Comparison of ENCODE assay signal across 21 mouse cellular contexts in genomic region chr3:83583071-83583672, GRCm38 (mm10).
DNase-seq lines count a peak whose midpoint lies in the region; ATAC-seq and TF ChIP-seq lines count a peak whose summit lies in the region.
"Had no signal": no experiment of that assay in that cellular context is flagged by ENCODE, and none has a peak within 500 bp of the region (broad histone marks: within the 10 kb centered on the region; RNA-seq: fewer than 3 reads in every experiment).

No protein-coding gene starts in this region.

- TF ChIP-seq EP300 in ES-Bruce4 (IDR thresholded peaks at IDR 0.05; ENCODE audit: insufficient read depth, low read depth, low read length): peak; percentile 58; the same call in 1 of the 2 replicates

- H3K4me3 ChIP-seq in hindbrain, embryonic 12.5 days: no peak overlapping the region
- no peak overlapping the region for H3K4me3 ChIP-seq in hindbrain, embryonic 14.5 days (replicated peaks; ENCODE audit: low read length)
- no peak overlapping the region for H3K4me3 ChIP-seq in ES-Bruce4 (ENCODE audit: low read depth, low read length)
- H3K4me3 ChIP-seq in embryonic facial prominence, embryonic 14.5 days (ENCODE audit: low read depth, low read length): no peak overlapping the region
- H3K4me3 ChIP-seq: embryonic facial prominence, embryonic 13.5 days; midbrain, embryonic 15.5 days had no signal

- H3K27me3 ChIP-seq in hindbrain, embryonic 12.5 days: peaks cover 9% of the 10 kb centered on the region
- H3K27me3 ChIP-seq in hindbrain, embryonic 14.5 days (ENCODE audit: control insufficient read depth, insufficient read depth, low read length): peaks cover 5% of the 10 kb centered on the region; the same call in 1 of the 2 replicates
- no peaks in the 10 kb centered on the region for H3K27me3 ChIP-seq in ES-Bruce4 (ENCODE audit: control insufficient read depth, insufficient read depth, low read length, poor library complexity, severe bottlenecking)
- no peaks in the 10 kb centered on the region for H3K27me3 ChIP-seq in embryonic facial prominence, embryonic 14.5 days (replicated peaks; ENCODE audit: control insufficient read depth, insufficient read depth, low read length)
- H3K27me3 ChIP-seq: embryonic facial prominence, embryonic 13.5 days; midbrain, embryonic 15.5 days had no signal

- TF ChIP-seq CTCF in ES-Bruce4 (IDR thresholded peaks at IDR 0.05; ENCODE audit: low read depth, low read length): no peak

- H3K4me1 ChIP-seq in hindbrain, embryonic 12.5 days: no peaks in the 10 kb centered on the region
- no peaks in the 10 kb centered on the region for H3K4me1 ChIP-seq in hindbrain, embryonic 14.5 days (replicated peaks; ENCODE audit: control insufficient read depth, insufficient read depth, low read length)
- peaks cover 12% of the 10 kb centered on the region for H3K4me1 ChIP-seq in ES-Bruce4 (ENCODE audit: control insufficient read depth, insufficient read depth, low read length)
- no peaks in the 10 kb centered on the region for H3K4me1 ChIP-seq in embryonic facial prominence, embryonic 14.5 days (ENCODE audit: control insufficient read depth, insufficient read depth, low read length)
- H3K4me1 ChIP-seq: midbrain, embryonic 15.5 days had no signal

- no peaks in the 10 kb centered on the region for H3K36me3 ChIP-seq in hindbrain, embryonic 12.5 days
- H3K36me3 ChIP-seq in hindbrain, embryonic 14.5 days (replicated peaks; ENCODE audit: control insufficient read depth, insufficient read depth): no peaks in the 10 kb centered on the region
- no peaks in the 10 kb centered on the region for H3K36me3 ChIP-seq in ES-Bruce4 (ENCODE audit: control insufficient read depth, insufficient read depth, low read length, poor library complexity, severe bottlenecking)
- H3K36me3 ChIP-seq in embryonic facial prominence, embryonic 14.5 days (ENCODE audit: control insufficient read depth, insufficient read depth, low read length): no peaks in the 10 kb centered on the region
- H3K36me3 ChIP-seq: embryonic facial prominence, embryonic 13.5 days; midbrain, embryonic 15.5 days had no signal

- peak; percentile 73 for ATAC-seq in hindbrain, embryonic 12.5 days (ENCODE audit: low FRiP score)
- ATAC-seq in hindbrain, embryonic 14.5 days (ENCODE audit: low FRiP score): no peak
- peak; percentile 67; the same call in 1 of the 2 replicates for ATAC-seq in embryonic facial prominence, embryonic 14.5 days (ENCODE audit: low read depth)
- ATAC-seq: CD4-positive, CD25-positive, alpha-beta regulatory T cell, adult 4 months; midbrain, embryonic 15.5 days had no signal

- no peak for TF ChIP-seq POLR2A in ES-Bruce4 (IDR thresholded peaks at IDR 0.05; ENCODE audit: insufficient read depth, low read length)

- H3K9me3 ChIP-seq in hindbrain, embryonic 12.5 days (replicated peaks): no peaks in the 10 kb centered on the region
- no peaks in the 10 kb centered on the region for H3K9me3 ChIP-seq in hindbrain, embryonic 14.5 days (ENCODE audit: control insufficient read depth, low read length)
- H3K9me3 ChIP-seq in ES-Bruce4 (replicated peaks; ENCODE audit: control insufficient read depth, insufficient read depth, low read length, poor library complexity, severe bottlenecking): peaks cover 4% of the 10 kb centered on the region; the same call in 1 of the 2 replicates
- H3K9me3 ChIP-seq in embryonic facial prominence, embryonic 14.5 days (ENCODE audit: control insufficient read depth, low read length): no peaks in the 10 kb centered on the region
- H3K9me3 ChIP-seq: embryonic facial prominence, embryonic 13.5 days; midbrain, embryonic 15.5 days had no signal

- H3K27ac ChIP-seq in hindbrain, embryonic 12.5 days: no peak overlapping the region
- no peak overlapping the region for H3K27ac ChIP-seq in hindbrain, embryonic 14.5 days
- peak overlapping the region; percentile 69 for H3K27ac ChIP-seq in ES-Bruce4 (ENCODE audit: insufficient read depth, low read length)
- no peak overlapping the region for H3K27ac ChIP-seq in embryonic facial prominence, embryonic 14.5 days (replicated peaks; ENCODE audit: low read depth, low read length)
- H3K27ac ChIP-seq: embryonic facial prominence, embryonic 13.5 days; midbrain, embryonic 15.5 days had no signal

- 27% methylated on average over 8 of the region's 8 CpGs for WGBS in hindbrain, embryonic 12.5 days
- WGBS in hindbrain, embryonic 14.5 days: 11% methylated on average over 8 of the region's 8 CpGs
- WGBS in embryonic facial prominence, embryonic 14.5 days: 62% methylated on average over 8 of the region's 8 CpGs

- no peak overlapping the region for H3K4me2 ChIP-seq in hindbrain, embryonic 12.5 days (replicated peaks)
- no peak overlapping the region for H3K4me2 ChIP-seq in hindbrain, embryonic 14.5 days (replicated peaks)
- H3K4me2 ChIP-seq in embryonic facial prominence, embryonic 14.5 days (ENCODE audit: low read depth, low read length): no peak overlapping the region
- H3K4me2 ChIP-seq: embryonic facial prominence, embryonic 13.5 days; heart, embryonic 11.5 days; liver, embryonic 11.5 days; midbrain, embryonic 15.5 days had no signal

- H3K9ac ChIP-seq in hindbrain, embryonic 12.5 days: no peak overlapping the region
- no peak overlapping the region for H3K9ac ChIP-seq in hindbrain, embryonic 14.5 days
- H3K9ac ChIP-seq in ES-Bruce4 (ENCODE audit: low read depth, poor library complexity, severe bottlenecking): no peak overlapping the region
- H3K9ac ChIP-seq in embryonic facial prominence, embryonic 14.5 days (ENCODE audit: low read depth, low read length): no peak overlapping the region
- H3K9ac ChIP-seq: embryonic facial prominence, embryonic 13.5 days; midbrain, embryonic 15.5 days had no signal

- no peak for DNase-seq in hindbrain, embryonic 14.5 days (ENCODE audit: low spot score)
- DNase-seq in R1 (ENCODE audit: low read depth, low spot score): peak; percentile 50
- peak; percentile 46 for DNase-seq in embryonic facial prominence, embryonic 14.5 days (ENCODE audit: low spot score)
- DNase-seq in testis, postnatal 10 days (ENCODE audit: low spot score): no peak
- DNase-seq in right cerebral cortex, adult 2 months (ENCODE audit: low spot score in 2 of 2): no peak
- no peak for DNase-seq in cerebellum, adult 11 months
- DNase-seq: cerebellum, adult 2 months; gastrocnemius, postnatal 25 days; heart, postnatal 4 days; kidney, postnatal 10 days; layer of hippocampus, adult 9-11 months; lung, postnatal 14 days; right cerebral cortex, postnatal 14 days; thymus, postnatal 36 days had no signal

Comparison
In these comparisons a context has a peak if more than half of its experiments do, and no peak if none do; other contexts are left out.
1. DNase-seq: peak in R1 (single experiment) and embryonic facial prominence, embryonic 14.5 days (single experiment); none in hindbrain, embryonic 14.5 days (single experiment), testis, postnatal 10 days (single experiment), right cerebral cortex, adult 2 months (0 of 2) and cerebellum, adult 11 months (single experiment).